Mouse (Mus musculus) liver, postnatal 0 days (tissue): ENCODE measurements around the gene Lexm. TPM values are rescaled to one million over a fixed set of nuclear protein-coding genes. Genes with fewer than 3 reads are reported as not detected.

Source experiments
- ATAC-seq: fragments of 200-750 bp; cut with Nextera tagmentation; 2 replicates; pipeline ENCODE4 v1.8.0; 2017; ENCODE audit warnings: mild to moderate bottlenecking, moderate library complexity
- DNase-seq: peaks from one replicate; pipeline ENCODE4 v3.0.0-alpha.2; 2016
- H3K27ac ChIP-seq: fragments of 300-500 bp; sonication (generic); 2 replicates; pipeline ENCODE4 v1.5.1; 2014; ENCODE audit warnings: antibody characterized with exemption, moderate library complexity, mild to moderate bottlenecking, low read depth
- H3K27me3 ChIP-seq: fragments of 300-500 bp; sonication (generic); 2 replicates; pipeline ENCODE4 v1.6.1; 2014; ENCODE audit warnings: low read length, control low read depth, mixed read lengths; ENCODE audit not compliant: insufficient read depth
- H3K36me3 ChIP-seq: fragments of 300-500 bp; sonication (generic); replicated peaks from 2 replicates; pipeline ENCODE4 v1.6.1; 2014; ENCODE audit warnings: mild to moderate bottlenecking, control low read depth, low read length, moderate library complexity, mixed read lengths; ENCODE audit not compliant: insufficient read depth
- H3K4me1 ChIP-seq: fragments of 300-500 bp; sonication (generic); 2 replicates; pipeline ENCODE4 v1.6.1; 2014; ENCODE audit warnings: antibody characterized with exemption, mild to moderate bottlenecking, control low read depth; ENCODE audit not compliant: insufficient read depth
- H3K4me2 ChIP-seq: fragments of 300-500 bp; sonication (generic); 2 replicates; pipeline ENCODE4 v1.6.1; 2014; ENCODE audit warnings: low read depth, mild to moderate bottlenecking, low read length, moderate library complexity, mixed read lengths
- H3K4me3 ChIP-seq: fragments of 300-500 bp; sonication (generic); 2 replicates; pipeline ENCODE4 v1.5.1; 2014; ENCODE audit warnings: low read depth, low read length
- H3K9ac ChIP-seq: fragments of 300-500 bp; sonication (generic); replicated peaks from 2 replicates; pipeline ENCODE4 v1.6.1; 2014; ENCODE audit warnings: mild to moderate bottlenecking, moderate library complexity
- H3K9me3 ChIP-seq: fragments of 300-500 bp; sonication (generic); 2 replicates; pipeline ENCODE4 v1.6.1; 2016; ENCODE audit warnings: mild to moderate bottlenecking, control low read depth, low read length, mixed read lengths
- CTCF ChIP-seq: sonication (generic); IDR thresholded peaks from 2 replicates; pipeline ENCODE4 v1.5.1; 2016; ENCODE audit warnings: antibody characterized with exemption, low read depth
- EP300 ChIP-seq: IDR thresholded peaks from 2 replicates; pipeline ENCODE4 v1.6.1; 2016; ENCODE audit warnings: antibody characterized with exemption, low read depth, mild to moderate bottlenecking
- WGBS: fragments of 180-500 bp; shearing (Covaris S2); extraction: QIAGEN DNeasy Blood & Tissue Kit; methylation state at CpG from one replicate; pipeline ENCODE4 v1.1.7; 2014; ENCODE audit not compliant: insufficient replicate concordance; 5-methylcytosine and 5-hydroxymethylcytosine counted together
- polyA plus RNA-seq: library from polyadenylated mRNA; unstranded; fragments of >200 nt; fragmentation: Nextera tagmentation; extraction: Ambion mirVana; gene quantifications from 2 replicates; pipeline ENCODE4 v1.2.1, GENCODE M21; 2015

Lexm gene
- polyA plus RNA-seq, 1 experiment from 2014 or later = not detected

- Histone ChIP-seq H3K9ac (no peak overlapping the region), H3K36me3 (no peaks in the 10 kb centered on the region), H3K4me1 (peaks cover 7% of the 10 kb centered on the region), H3K4me3 (no peak overlapping the region), H3K9me3 (no peaks in the 10 kb centered on the region), H3K27me3 (peaks cover 41% of the 10 kb centered on the region), H3K4me2 (no peak overlapping the region), H3K27ac (no peak overlapping the region)
- ATAC-seq (no peak), DNase-seq (no peak)
- TF ChIP-seq EP300 (no peak), CTCF (no peak)
- WGBS = 83% methylated on average over 4 of the region's 4 CpGs
Measured at GRCm38 (mm10) chr4:106618898-106619297, 1.9 kb upstream of the Lexm start.

- H3K4me1 ChIP-seq = peaks cover 17% of the 10 kb centered on the region
- no peak overlapping the region for H3K4me2 ChIP-seq
- H3K36me3 ChIP-seq = no peaks in the 10 kb centered on the region
- TF ChIP-seq CTCF (no peak), EP300 (no peak)
- peaks cover 15% of the 10 kb centered on the region; the same call in 1 of the 2 replicates for H3K27me3 ChIP-seq
- H3K9me3 ChIP-seq = no peaks in the 10 kb centered on the region
- DNase-seq (no peak), ATAC-seq (no peak)
- no peak overlapping the region for H3K9ac ChIP-seq
- H3K4me3 ChIP-seq = no peak overlapping the region
- no peak overlapping the region for H3K27ac ChIP-seq
- WGBS = 80% methylated on average over 12 of the region's 12 CpGs
Measured at GRCm38 (mm10) chr4:106615637-106616036, 1.4 kb downstream of the Lexm start.

- peaks cover 15% of the 10 kb centered on the region; the same call in 1 of the 2 replicates for H3K27me3 ChIP-seq
Measured at GRCm38 (mm10) chr4:106614881-106615280, 2.2 kb downstream of the Lexm start.

GRCm38 (mm10) chr4:106614180-106614797 is 2.8 kb downstream of the Lexm start:
- TF ChIP-seq EP300 (no peak), CTCF (peak; percentile 97)
- WGBS = 49% methylated on average over 7 of the region's 7 CpGs
- peak; percentile 76 for DNase-seq
- H3K27me3 ChIP-seq = peaks cover 15% of the 10 kb centered on the region; the same call in 1 of the 2 replicates
- peak overlapping the region; percentile 47; the same call in 1 of the 2 replicates for H3K9ac ChIP-seq
- H3K4me3 ChIP-seq = no peak overlapping the region
- H3K9me3 ChIP-seq = no peaks in the 10 kb centered on the region
- peak; percentile 75 for ATAC-seq
- H3K36me3 ChIP-seq = no peaks in the 10 kb centered on the region
- peaks cover 17% of the 10 kb centered on the region for H3K4me1 ChIP-seq
- peak overlapping the region; percentile 77 for H3K27ac ChIP-seq
- peak overlapping the region; percentile 53 for H3K4me2 ChIP-seq

More at GRCm38 (mm10) chr4:106614881-106615280, 2.2 kb downstream of the Lexm start:
- no peak overlapping the region for H3K27ac ChIP-seq
- peaks cover 17% of the 10 kb centered on the region for H3K4me1 ChIP-seq
- H3K9ac ChIP-seq = no peak overlapping the region
- H3K4me3 ChIP-seq = no peak overlapping the region
- no peak for TF ChIP-seq EP300
- TF ChIP-seq CTCF = no peak
- no peaks in the 10 kb centered on the region for H3K9me3 ChIP-seq
- H3K36me3 ChIP-seq = no peaks in the 10 kb centered on the region
- ATAC-seq (no peak), DNase-seq (no peak)
- WGBS = 71% methylated on average over 9 of the region's 9 CpGs
- H3K4me2 ChIP-seq = no peak overlapping the region

GRCm38 (mm10) chr4:106613560-106613959 is 3.5 kb downstream of the Lexm start:
- Histone ChIP-seq H3K4me3 (no peak overlapping the region), H3K9me3 (no peaks in the 10 kb centered on the region), H3K36me3 (no peaks in the 10 kb centered on the region), H3K4me2 (peak overlapping the region; percentile 53), H3K4me1 (peaks cover 17% of the 10 kb centered on the region), H3K27me3 (peaks cover 15% of the 10 kb centered on the region; the same call in 1 of the 2 replicates), H3K9ac (peak overlapping the region; percentile 47; the same call in 1 of the 2 replicates), H3K27ac (peak overlapping the region; percentile 77)
- DNase-seq (peak; percentile 67), ATAC-seq (peak; percentile 83)
- TF ChIP-seq EP300 (peak; percentile 96), CTCF (no peak)
- WGBS = 41% methylated on average over 3 of the region's 3 CpGs

- TF ChIP-seq EP300 = no peak
- TF ChIP-seq CTCF = no peak
- H3K9ac ChIP-seq = no peak overlapping the region
- peak overlapping the region; percentile 52; the same call in 1 of the 2 replicates for H3K27ac ChIP-seq
- DNase-seq (no peak), ATAC-seq (peak; percentile 4; the same call in 1 of the 2 replicates)
- no peak overlapping the region for H3K4me2 ChIP-seq
- H3K9me3 ChIP-seq = no peaks in the 10 kb centered on the region
- WGBS = 70% methylated on average over 8 of the region's 8 CpGs
- H3K27me3 ChIP-seq = peaks cover 15% of the 10 kb centered on the region; the same call in 1 of the 2 replicates
- no peaks in the 10 kb centered on the region for H3K36me3 ChIP-seq
- H3K4me1 ChIP-seq = peaks cover 17% of the 10 kb centered on the region
- H3K4me3 ChIP-seq = no peak overlapping the region
Measured at GRCm38 (mm10) chr4:106613105-106613504, 3.9 kb downstream of the Lexm start.
